Mouse (Mus musculus): ENCODE measurements around the gene Fbxl16.
"Not testable (repeated sequence)": the region's sequence is repeated elsewhere in the genome, so short reads cannot be mapped to it uniquely, and the experiment has no call there.

Fbxl16 gene

DNA sequence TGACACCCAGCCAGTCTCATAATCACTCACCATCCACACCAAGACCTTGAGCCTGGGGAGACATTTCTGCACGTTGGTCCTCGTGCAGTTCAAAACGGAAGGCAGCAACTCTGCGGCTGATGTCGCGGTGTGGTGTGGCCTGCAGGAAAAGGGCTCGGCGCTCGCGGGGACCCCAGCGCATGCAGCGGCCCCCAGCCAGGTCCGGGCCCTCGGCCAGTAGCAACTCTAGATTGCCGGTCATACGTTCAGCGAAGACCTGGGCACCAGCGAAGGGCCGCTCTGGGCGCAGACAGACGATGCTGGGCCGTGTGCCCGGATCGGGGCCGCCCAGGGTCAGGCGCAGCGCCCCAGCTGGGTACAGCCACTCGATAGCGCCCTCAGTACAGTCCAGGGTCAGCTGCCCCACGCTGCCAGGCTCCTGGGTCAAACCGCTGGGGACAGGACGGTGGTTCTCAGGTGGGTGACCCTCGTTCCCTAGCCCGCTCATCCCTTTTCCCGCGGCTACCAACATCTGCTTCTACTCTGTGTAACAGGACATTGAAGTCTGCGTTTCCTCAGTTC lies 12.6 kb upstream of the Fbxl16 start:
- DNase-seq: no peak

- peak; percentile 83 for DNase-seq
Observed at GRCm38 (mm10) chr17:25796951-25797369, 11.9 kb upstream of the Fbxl16 start, which contains the start of gene Metrn. Gene Metrn (minus strand): TSS chr17:25797136.

DNA sequence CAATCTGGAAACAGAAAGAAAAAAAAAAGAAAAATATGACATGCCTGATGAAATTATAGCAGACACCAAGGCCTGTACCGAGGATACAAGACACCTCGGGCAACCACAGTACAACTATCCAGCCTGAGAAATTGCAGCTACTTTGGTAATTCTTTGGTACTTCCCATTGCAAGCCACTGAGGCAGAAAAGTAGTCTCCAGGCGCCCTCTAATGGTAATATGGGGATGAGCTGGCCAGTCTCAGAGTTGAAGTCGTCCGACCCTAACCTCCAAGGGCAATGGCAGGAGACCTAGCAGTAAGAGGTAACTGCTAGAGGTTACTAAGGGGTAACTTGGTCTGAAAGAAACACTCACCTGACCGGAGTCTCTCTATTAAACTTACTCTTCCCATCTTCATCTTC lies 7.9 kb upstream of the Fbxl16 start:
- peak; percentile 77 for DNase-seq

DNA sequence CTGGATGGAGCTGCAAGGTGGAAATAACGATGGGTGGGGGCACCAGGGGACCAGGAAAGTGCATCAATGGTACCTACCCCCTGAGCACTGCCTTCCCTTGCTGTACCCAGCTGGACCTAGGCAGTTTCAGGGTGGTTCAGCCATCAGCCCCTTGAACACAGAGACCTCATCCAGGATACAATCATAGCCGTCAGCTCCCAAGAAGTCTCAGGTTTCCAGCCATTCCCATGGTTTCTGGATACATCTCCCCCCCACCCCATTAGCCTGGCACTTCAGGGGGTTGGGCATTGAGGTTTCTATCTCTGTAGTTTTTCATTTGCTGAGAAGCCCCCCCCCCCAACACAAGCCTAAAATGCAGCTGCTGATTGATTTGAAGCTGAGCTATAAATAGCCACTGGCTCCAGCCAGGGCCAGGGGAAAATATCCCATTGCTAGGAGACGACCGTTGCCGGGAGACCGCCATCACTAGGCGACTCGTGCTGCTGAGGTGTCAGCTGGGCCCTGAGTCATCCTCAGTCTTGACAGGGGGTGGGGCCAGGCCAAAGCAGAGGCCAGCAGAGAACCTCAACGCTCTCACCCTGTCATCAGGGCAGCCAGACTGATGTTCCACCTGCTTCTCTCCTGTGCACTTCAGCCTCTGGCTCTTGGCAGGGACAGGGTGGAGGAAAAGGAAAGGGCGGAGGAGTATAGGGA lies 5.9 kb upstream of the Fbxl16 start:
- no peak for DNase-seq

GRCm38 (mm10) chr17:25806507-25806906 lies 2.4 kb upstream of the Fbxl16 start:
- DNase-seq: no peak

GRCm38 (mm10) chr17:25807452-25807851 lies 1.4 kb upstream of the Fbxl16 start:
- DNase-seq: not testable (repeated sequence)

GRCm38 (mm10) chr17:25808028-25808427 lies 857 bp upstream of the Fbxl16 start:
- no peak for DNase-seq

DNA sequence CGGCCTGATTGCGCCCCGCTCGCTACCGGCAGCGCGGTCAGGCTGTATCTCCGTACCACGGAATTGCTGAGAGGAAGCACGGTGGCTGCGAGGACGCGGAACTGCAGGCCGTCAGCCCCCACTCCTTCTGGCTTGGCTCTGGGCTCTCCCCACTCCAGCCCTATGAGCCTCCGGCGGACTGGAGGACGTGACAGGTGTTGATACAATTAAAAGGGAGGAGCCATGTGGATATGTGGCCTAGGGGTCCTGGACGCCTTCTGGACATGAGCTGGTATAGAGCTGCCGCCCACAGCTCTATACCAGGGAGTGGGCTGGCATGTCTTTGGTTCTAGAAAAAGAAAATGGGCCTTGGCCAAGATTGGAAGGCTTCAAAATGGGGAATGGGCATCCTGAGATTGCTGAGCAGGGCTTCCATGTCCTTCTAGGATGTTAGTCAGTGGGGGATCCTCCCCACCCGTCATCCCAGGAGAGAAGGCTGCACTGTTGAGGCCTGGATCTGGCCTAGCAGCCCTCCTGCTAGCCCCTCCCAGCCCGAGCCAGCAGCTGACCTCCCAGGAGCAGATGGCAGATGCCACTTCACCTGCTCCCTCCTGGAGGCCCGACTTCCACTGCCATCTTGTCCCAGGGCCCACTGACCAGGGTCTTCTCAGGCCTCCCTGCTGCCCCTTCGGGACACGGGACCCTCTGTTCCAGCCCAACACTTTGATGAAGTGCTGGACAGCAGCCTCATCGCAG lies 888 bp downstream of the Fbxl16 start:
- no peak for DNase-seq

- no peak for DNase-seq
Observed at GRCm38 (mm10) chr17:25810890-25811289, 2.0 kb downstream of the Fbxl16 start.

DNA sequence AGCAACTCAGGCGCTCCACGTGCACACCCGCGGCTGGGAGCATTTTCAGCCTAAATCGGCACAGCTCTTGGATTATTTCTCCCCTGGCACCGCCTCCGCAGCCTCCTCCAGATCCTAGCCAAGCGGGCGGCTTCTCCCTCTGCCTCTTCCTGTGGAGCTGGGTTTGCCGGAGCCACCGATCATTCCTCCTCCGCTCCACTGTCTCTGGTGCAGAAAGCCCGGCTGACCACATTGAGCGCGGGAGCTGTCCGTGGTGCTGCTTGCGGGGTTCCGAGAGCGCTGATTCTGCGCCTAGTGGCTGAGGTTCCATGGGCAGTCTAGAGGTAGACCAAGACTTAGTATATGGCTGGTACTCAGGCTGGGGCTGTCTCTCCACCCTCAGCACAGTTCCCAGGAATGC lies 4.6 kb downstream of the Fbxl16 start:
- DNase-seq: peak; percentile 72

DNA sequence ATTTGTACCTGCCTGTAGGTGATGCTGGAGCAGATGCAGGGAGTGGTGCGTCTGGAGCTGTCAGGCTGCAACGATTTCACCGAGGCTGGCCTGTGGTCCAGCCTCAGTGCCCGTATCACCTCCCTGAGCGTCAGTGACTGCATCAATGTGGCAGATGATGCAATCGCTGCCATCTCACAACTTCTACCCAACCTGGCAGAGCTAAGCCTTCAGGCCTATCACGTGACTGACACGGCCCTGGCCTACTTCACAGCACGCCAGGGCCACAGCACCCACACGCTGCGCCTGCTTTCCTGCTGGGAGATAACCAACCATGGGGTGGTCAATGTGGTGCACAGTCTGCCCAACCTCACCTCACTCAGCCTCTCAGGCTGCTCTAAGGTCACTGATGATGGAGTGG lies 8.8 kb downstream of the Fbxl16 start:
- DNase-seq: no peak

GRCm38 (mm10) chr17:25818851-25819780 lies 10.2 kb downstream of the Fbxl16 start:
- DNase-seq: no peak

DNA sequence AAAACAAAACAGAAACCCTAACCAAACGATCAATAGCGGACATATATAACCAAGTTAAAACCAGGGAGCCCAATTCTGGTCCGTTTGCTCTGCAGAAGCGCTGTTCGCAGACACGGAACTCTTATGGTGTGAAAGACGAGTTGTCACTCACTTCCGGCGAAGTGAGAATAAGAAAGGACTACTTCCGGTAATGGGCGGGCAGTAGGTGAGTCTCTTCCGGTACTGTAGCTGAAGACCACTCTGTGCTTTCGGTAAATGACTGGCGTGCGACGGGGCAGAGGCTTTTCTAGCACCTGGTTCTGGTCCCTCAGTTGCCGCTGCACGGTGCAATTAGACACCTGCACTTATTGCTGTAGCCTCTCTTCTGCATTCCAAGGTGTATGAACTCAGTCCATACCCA lies 14.6 kb downstream of the Fbxl16 start, which contains the start of gene Wdr24:
Gene Wdr24 (plus strand): TSS at position 176 of the 400 bp plus-strand sequence.
- DNase-seq: peak; percentile 73

GRCm38 (mm10) chr17:25824362-25825142 lies 15.7 kb downstream of the Fbxl16 start:
- DNase-seq: no peak

DNA sequence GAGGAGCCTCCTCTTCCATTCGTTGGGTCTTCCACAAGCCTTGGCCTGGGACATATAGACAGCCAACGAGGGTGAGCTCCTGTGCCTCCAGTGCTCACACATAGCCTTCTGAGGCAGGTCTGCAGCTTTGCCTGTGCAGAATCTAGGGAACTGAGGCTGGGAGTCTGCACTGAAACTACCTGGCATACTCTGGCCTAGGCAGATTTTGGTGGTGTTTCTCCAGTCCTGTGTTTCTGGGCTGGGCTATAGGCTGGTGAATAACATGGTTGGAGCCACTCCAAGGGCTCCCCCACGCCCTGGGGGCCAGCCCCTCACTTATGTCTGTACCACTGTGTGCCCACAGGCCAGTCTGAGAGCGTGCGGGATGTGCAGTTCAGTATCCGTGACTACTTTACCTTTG lies 16.4 kb downstream of the Fbxl16 start:
- no peak for DNase-seq

GRCm38 (mm10) chr17:25825984-25826570 lies 17.2 kb downstream of the Fbxl16 start:
- DNase-seq: no peak

- no peak for DNase-seq
Observed at GRCm38 (mm10) chr17:25827011-25827410, 18.1 kb downstream of the Fbxl16 start.

GRCm38 (mm10) chr17:25827546-25828222 lies 18.8 kb downstream of the Fbxl16 start:
- DNase-seq: no peak

- no peak for DNase-seq
Observed at GRCm38 (mm10) chr17:25828223-25828594, 19.3 kb downstream of the Fbxl16 start.

- DNase-seq: peak; percentile 84
Observed at GRCm38 (mm10) chr17:25828712-25829557, 20.1 kb downstream of the Fbxl16 start, which contains the start of gene Jmjd8. Gene Jmjd8 (plus strand): TSS chr17:25828867.
